Mouse (Mus musculus): ENCODE results near the gene Ttf2. TPM values are rescaled to one million over a fixed set of nuclear protein-coding genes. Genes with fewer than 3 reads are reported as not detected.

Ttf2 gene
- total RNA-seq (2023) = 10.8 TPM

GRCm38 (mm10) chr3:100969176-100969917, at the start of gene Ttf2:
TSS of gene Ttf2 (minus strand) at chr3:100969663.

GRCm38 (mm10) chr3:100921825-100922505, 47.5 kb downstream of the Ttf2 start, which contains the start of gene Trim45:
TSS of gene Trim45 (plus strand) at chr3:100922202.

Other genes with a start within 250 kb of the Ttf2 start
- gene Vtcn1, start 144.2 kb downstream of the Ttf2 start, total RNA-seq (2023) = not detected
- gene Trim45, start 47.5 kb downstream of the Ttf2 start, total RNA-seq (2023) = 1.6 TPM
- gene Cd101, start 59.9 kb upstream of the Ttf2 start, total RNA-seq (2023) = 2.0 TPM
- 1.8 TPM for gene Ptgfrn, start 140.6 kb upstream of the Ttf2 start, total RNA-seq (2023)

Data from CD8-positive naive resting alpha-beta T cell, adult 57 days (primary cell).